Mouse (Mus musculus) Patski (cell line): ENCODE measurements at regions not wholly inside any gene's neighbourhood (a gene's known extent, or its start where the extent isn't known, plus 50 kb on each side); places are given as distances from the start of the nearest gene placed in this dataset.

Source experiments
- ATAC-seq: fragments of 100-300 bp; one replicate; pipeline ENCODE4 v1.8.0; 2021
- CTCF ChIA-PET: fragments of 350-600 bp; sonication (Branson Sonifier 250); formaldehyde crosslinking; loops from one replicate; lab custom pipeline; 2022; ENCODE audit warnings: inconsistent platforms; lab: Charles Lee
- POLR2A ChIA-PET: fragments of 350-600 bp; sonication (Branson Sonifier 250); formaldehyde crosslinking; loops from one replicate; lab custom pipeline; 2022; ENCODE audit warnings: antibody characterized with exemption, inconsistent platforms; lab: Charles Lee
- DNase-seq: peaks from one replicate; pipeline ENCODE4 v3.0.0-alpha.2; 2011; ENCODE audit warnings: low read depth, low spot score
- H3K27me3 ChIP-seq: fragments of 371-371 bp; one replicate; pipeline ENCODE4 v1.5.1; 2021
- CTCF ChIP-seq: fragments of 100-300 bp; IDR thresholded peaks from one replicate; pipeline ENCODE4 v1.5.1; 2021
- in situ Hi-C: fragments of 300-500 bp; cut with MboI; formaldehyde crosslinking; loops from 3 replicates; pipeline ENCODE4 v1.11.1; 2018; ENCODE audit warnings: low pct_unique_long_range_greater_than_20kb, mixed read lengths

DNA sequence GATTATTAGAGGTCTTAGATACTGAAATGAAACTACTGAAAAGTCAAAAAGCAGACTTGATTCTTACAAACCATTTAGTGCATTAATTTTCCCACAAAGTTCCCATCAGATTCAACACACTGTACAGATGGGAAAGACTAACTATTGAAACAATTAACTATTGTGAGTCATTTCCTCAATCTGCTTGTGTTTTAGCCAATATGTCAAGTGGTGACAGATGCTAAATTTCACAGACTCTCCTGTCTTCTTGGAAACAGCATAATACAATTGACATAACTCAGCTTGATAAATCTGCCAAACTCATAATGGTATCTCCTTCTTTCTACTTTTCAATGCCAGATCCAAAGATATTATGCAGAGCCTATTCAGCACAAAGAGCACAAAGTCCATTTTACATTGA, 213.0 kb upstream of the Gm10306 start:
- ChIA-PET CTCF (no interaction called here), POLR2A (no interaction called here)
- DNase-seq (no peak), ATAC-seq (no peak)
- in situ Hi-C loops: no loop called here
- H3K27me3 ChIP-seq: no peaks in the 10 kb centered on the region
- no peak for TF ChIP-seq CTCF

DNA sequence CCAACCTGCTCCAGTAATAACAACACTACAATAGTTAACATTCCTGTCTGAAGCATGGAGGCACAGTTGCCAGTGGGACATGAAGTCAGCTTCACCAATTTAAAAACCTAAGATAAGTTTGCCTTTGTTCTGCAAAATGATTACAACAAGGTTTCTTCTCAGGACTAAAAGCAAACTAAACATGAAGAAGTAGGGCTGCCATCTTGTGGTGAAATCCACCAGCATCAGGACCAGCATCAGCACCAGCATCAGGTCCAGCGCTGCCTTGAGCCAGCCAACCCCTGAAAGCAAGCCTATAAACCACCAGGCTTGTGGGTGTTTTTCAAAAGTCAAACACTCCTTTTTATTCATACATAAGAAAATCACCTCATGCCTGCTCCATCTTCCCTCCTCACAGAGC, 207.1 kb upstream of the Gm10306 start:
- H3K27me3 ChIP-seq: no peaks in the 10 kb centered on the region
- POLR2A ChIA-PET: no interaction called here
- DNase-seq (no peak), ATAC-seq (peak; percentile 54)
- in situ Hi-C loops: no loop called here
- CTCF ChIA-PET: interaction anchor here (1.2 to 1.6 kb wide), 2 partner anchors 9 to 342 kb away, joined by 3 read pairs; no protein-coding TSS in a partner anchor
- TF ChIP-seq CTCF: peak; percentile 28

GRCm38 (mm10) chr4:94356982-94357381, 199.4 kb upstream of the Gm10306 start:
- ChIA-PET CTCF (no interaction called here), POLR2A (no interaction called here)
- ATAC-seq (no peak), DNase-seq (no peak)
- no peak for TF ChIP-seq CTCF
- no peaks in the 10 kb centered on the region for H3K27me3 ChIP-seq
- in situ Hi-C loops: no loop called here

DNA sequence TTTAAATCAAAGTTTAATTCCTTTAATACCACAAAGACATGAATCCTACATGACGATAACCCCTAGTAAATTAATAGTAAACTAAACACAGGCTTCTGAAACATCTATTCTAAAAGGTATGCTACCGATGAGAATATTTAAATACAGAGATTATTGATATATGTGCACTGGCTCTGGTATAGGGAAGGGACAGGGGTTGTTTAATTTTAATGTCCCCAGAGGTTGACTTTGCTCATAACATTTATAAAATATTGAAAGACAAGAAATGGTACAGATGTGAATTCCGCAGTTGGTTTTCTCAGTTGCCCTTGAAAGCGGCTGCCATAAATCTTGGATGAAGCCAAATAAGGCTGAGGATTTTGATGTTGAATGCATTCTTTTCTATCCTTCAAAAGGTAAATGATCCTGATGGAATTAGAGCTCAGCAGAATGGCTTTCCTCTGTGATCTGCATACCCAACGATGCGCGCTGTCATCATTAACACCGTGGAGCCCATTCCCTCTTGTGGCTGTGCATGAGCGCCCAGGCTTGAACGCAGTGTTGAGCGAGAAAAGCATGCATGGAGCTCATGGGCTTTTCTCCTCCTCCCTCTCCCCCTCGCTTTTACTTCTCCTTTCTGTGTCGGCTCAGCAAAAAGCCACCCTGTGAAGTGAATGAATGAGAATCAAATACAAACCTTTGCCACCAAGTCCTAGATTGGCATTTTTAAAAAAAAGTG, 195.4 kb upstream of the Gm10306 start:
- ATAC-seq: no peak
- no peak for TF ChIP-seq CTCF
- in situ Hi-C loops: no loop called here
- ChIA-PET POLR2A (no interaction called here), CTCF (no interaction called here)
- DNase-seq: no peak
- H3K27me3 ChIP-seq: no peaks in the 10 kb centered on the region

GRCm38 (mm10) chr4:94361528-94362217, 194.7 kb upstream of the Gm10306 start:
- ChIA-PET POLR2A (interaction anchor here (0.6 kb wide), 1 partner anchor 74 kb away, joined by 4 read pairs; no protein-coding TSS in a partner anchor), CTCF (no interaction called here)
- no peak for DNase-seq
- TF ChIP-seq CTCF: no peak
- ATAC-seq: no peak
- in situ Hi-C loops: no loop called here
- no peaks in the 10 kb centered on the region for H3K27me3 ChIP-seq

DNA sequence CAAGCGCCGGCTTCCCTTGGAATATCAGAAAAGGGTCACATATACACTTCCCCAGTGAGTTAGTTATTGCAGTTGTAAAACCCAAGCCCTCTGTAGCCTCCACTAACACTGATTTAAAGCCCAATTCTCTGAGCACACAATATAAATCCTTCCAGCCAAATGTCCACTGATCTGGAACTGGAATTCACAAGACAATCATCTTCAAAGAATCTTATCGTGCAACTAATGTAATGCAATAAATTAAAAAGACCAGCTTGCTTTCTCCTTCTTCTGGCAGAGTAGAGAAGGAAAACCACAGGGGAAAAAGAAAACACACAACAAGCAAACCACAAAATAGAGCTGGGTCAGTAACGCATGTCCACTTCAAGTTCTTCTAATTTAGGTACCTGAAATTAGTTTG, 191.0 kb upstream of the Gm10306 start:
- POLR2A ChIA-PET: no interaction called here
- in situ Hi-C loops: no loop called here
- DNase-seq: peak; percentile 59
- CTCF ChIA-PET: no interaction called here
- no peaks in the 10 kb centered on the region for H3K27me3 ChIP-seq
- ATAC-seq: peak; percentile 86
- TF ChIP-seq CTCF: no peak

- in situ Hi-C loops: no loop called here
- H3K27me3 ChIP-seq: no peaks in the 10 kb centered on the region
- ChIA-PET CTCF (no interaction called here), POLR2A (no interaction called here)
- no peak for DNase-seq
- no peak for TF ChIP-seq CTCF
- ATAC-seq: no peak
Observed at GRCm38 (mm10) chr4:94367174-94367573, 189.2 kb upstream of the Gm10306 start.

- in situ Hi-C loops: no loop called here
- no peak for DNase-seq
- CTCF ChIA-PET: no interaction called here
- no peak for ATAC-seq
- TF ChIP-seq CTCF: no peak
- POLR2A ChIA-PET: no interaction called here
- no peaks in the 10 kb centered on the region for H3K27me3 ChIP-seq
Observed at GRCm38 (mm10) chr4:94370981-94371380, 185.4 kb upstream of the Gm10306 start.

GRCm38 (mm10) chr4:94376256-94376655, 180.1 kb upstream of the Gm10306 start:
- in situ Hi-C loops: no loop called here
- ChIA-PET POLR2A (interaction anchor here (0.6 to 0.7 kb wide), 2 partner anchors 1032 to 1040 kb away, joined by 4 to 7 read pairs; no protein-coding TSS in a partner anchor), CTCF (interaction anchor here (0.9 kb wide), 1 partner anchor 9 kb away, joined by 3 read pairs; no protein-coding TSS in a partner anchor)
- H3K27me3 ChIP-seq: no peaks in the 10 kb centered on the region
- no peak for ATAC-seq
- TF ChIP-seq CTCF: no peak
- no peak for DNase-seq

DNA sequence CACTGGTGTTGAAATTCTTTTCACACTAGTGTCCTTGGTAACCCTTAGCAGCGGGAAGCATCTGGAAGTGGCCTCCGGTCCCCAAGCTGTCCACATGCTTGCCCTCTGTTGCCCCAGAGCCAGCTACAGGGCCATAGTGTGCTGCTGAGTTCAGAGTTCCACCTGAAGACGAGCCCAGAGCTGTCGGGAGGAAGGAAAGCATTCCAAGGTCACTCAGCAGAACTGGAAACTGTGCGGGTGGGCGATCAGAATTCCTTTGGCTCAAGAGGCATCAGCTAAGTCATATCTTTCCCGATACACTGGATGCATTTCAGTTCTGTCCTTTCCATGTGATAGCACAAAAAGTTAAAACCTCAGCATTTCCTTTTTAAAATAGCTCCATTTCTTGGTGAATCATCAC, 170.6 kb upstream of the Gm10306 start:
- DNase-seq: peak; percentile 28
- H3K27me3 ChIP-seq: no peaks in the 10 kb centered on the region
- peak; percentile 96 for ATAC-seq
- ChIA-PET POLR2A (no interaction called here), CTCF (interaction anchor here (1.2 kb wide), 1 partner anchor 10 kb away, joined by 3 read pairs; no protein-coding TSS in a partner anchor)
- TF ChIP-seq CTCF: no peak
- in situ Hi-C loops: no loop called here

GRCm38 (mm10) chr4:94388317-94388716, 168.0 kb upstream of the Gm10306 start:
- POLR2A ChIA-PET: no interaction called here
- DNase-seq (no peak), ATAC-seq (no peak)
- H3K27me3 ChIP-seq: no peaks in the 10 kb centered on the region
- TF ChIP-seq CTCF: no peak
- in situ Hi-C loops: no loop called here
- CTCF ChIA-PET: no interaction called here
